Mouse (Mus musculus): ENCODE results near the gene Zbtb8os.

- TF ChIP-seq POLR2A (IDR thresholded peaks at IDR 0.05; ENCODE audit: borderline replicate concordance, control insufficient read depth, low read depth, low read length) = no peak
- TF ChIP-seq CTCF (IDR thresholded peaks at IDR 0.05; ENCODE audit: control insufficient read depth, insufficient read depth, low read length) = no peak
Observed at GRCm38 (mm10) chr4:129323491-129323890, 12.0 kb upstream of the Zbtb8os start.
